In the genomic region with DNA sequence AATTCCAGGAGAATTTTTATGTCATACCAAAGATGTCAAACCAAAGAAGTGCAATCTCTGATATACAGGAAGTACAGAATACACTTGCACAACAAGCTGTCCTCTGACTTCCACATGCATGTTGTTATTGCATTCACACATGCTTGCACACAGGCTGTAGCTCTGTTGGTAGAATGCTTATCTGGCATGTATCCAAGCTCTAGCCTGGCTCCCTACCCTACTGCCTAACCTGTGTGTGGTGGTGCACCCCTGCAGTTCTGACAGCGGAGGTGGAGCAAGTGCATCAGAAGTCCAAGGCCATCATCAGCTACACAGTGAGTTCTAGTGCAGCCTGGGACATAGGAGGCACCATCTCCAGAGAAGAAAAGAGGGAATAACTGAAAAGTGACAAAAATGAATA, we compare ENCODE assay signal across 9 mouse cellular contexts. TPM values are rescaled to one million over a fixed set of nuclear protein-coding genes. Genes with fewer than 3 reads are reported as not detected.
A peak's percentile ranks its signal among the peaks of the same experiment; 100 is the strongest.
DNase-seq lines count a peak whose midpoint lies in the region; ATAC-seq and TF ChIP-seq lines count a peak whose summit lies in the region.
"Had no signal": no experiment of that assay in that cellular context is flagged by ENCODE, and none has a peak within 500 bp of the region (broad histone marks: within the 10 kb centered on the region; RNA-seq: fewer than 3 reads in every experiment).

No protein-coding gene starts in this region.

- TF ChIP-seq CTCF in intestine, postnatal 0 days (IDR thresholded peaks at IDR 0.05; ENCODE audit: low read depth): no peak
- no peak for TF ChIP-seq CTCF in stomach, postnatal 0 days (IDR thresholded peaks at IDR 0.05; ENCODE audit: low read depth)

- peak; percentile 67 for ATAC-seq in intestine, embryonic 15.5 days
- no peak for ATAC-seq in intestine, postnatal 0 days
- ATAC-seq in liver, embryonic 15.5 days (ENCODE audit: insufficient read depth): peak; percentile 31; the same call in 1 of the 2 replicates
- no peak for ATAC-seq in stomach, postnatal 0 days (ENCODE audit: low FRiP score, low TSS enrichment)

- no peaks in the 10 kb centered on the region for H3K36me3 ChIP-seq in intestine, embryonic 15.5 days
- peaks cover 5% of the 10 kb centered on the region for H3K36me3 ChIP-seq in intestine, postnatal 0 days (ENCODE audit: control insufficient read depth, insufficient read depth)
- no peaks in the 10 kb centered on the region; the same call in 1 of the 2 replicates for H3K36me3 ChIP-seq in liver, embryonic 15.5 days (replicated peaks)
- no peaks in the 10 kb centered on the region for H3K36me3 ChIP-seq in stomach, postnatal 0 days (ENCODE audit: control insufficient read depth, insufficient read depth, low read length)

- H3K4me3 ChIP-seq in intestine, embryonic 15.5 days (replicated peaks): no peak overlapping the region
- no peak overlapping the region for H3K4me3 ChIP-seq in intestine, postnatal 0 days (ENCODE audit: low read depth, low read length)
- H3K4me3 ChIP-seq in liver, embryonic 15.5 days (replicated peaks): no peak overlapping the region
- H3K4me3 ChIP-seq in stomach, postnatal 0 days (ENCODE audit: low read depth, low read length): no peak overlapping the region

- no peaks in the 10 kb centered on the region for H3K27me3 ChIP-seq in intestine, embryonic 15.5 days (replicated peaks)
- no peaks in the 10 kb centered on the region for H3K27me3 ChIP-seq in intestine, postnatal 0 days (replicated peaks; ENCODE audit: control insufficient read depth, insufficient read depth, low read length)
- no peaks in the 10 kb centered on the region for H3K27me3 ChIP-seq in liver, embryonic 15.5 days
- no peaks in the 10 kb centered on the region for H3K27me3 ChIP-seq in stomach, postnatal 0 days (ENCODE audit: control insufficient read depth, insufficient read depth, low read length)

- no peak overlapping the region for H3K27ac ChIP-seq in intestine, embryonic 15.5 days
- H3K27ac ChIP-seq in intestine, postnatal 0 days (ENCODE audit: low read depth, low read length): no peak overlapping the region
- H3K27ac ChIP-seq in liver, embryonic 15.5 days (replicated peaks): 0 out of 2 replicates have a peak overlapping the region, but pooled peaks have one; percentile 31
- no peak overlapping the region for H3K27ac ChIP-seq in stomach, postnatal 0 days (replicated peaks)

- 0 out of 2 replicates have a peak, but pooled peaks cover 3% of the 10 kb centered on the region for H3K4me1 ChIP-seq in intestine, embryonic 15.5 days (replicated peaks)
- no peaks in the 10 kb centered on the region for H3K4me1 ChIP-seq in intestine, postnatal 0 days (replicated peaks; ENCODE audit: control insufficient read depth, insufficient read depth, low read length)
- H3K4me1 ChIP-seq in liver, embryonic 15.5 days (replicated peaks): peaks cover 44% of the 10 kb centered on the region
- H3K4me1 ChIP-seq in stomach, postnatal 0 days (replicated peaks; ENCODE audit: control insufficient read depth, insufficient read depth): no peaks in the 10 kb centered on the region

- DNase-seq in NIH3T3 (ENCODE audit: low read depth): peak; percentile 17
- peak; percentile 46 for DNase-seq in cerebellum, adult 9-11 months
- no peak for DNase-seq in yolk sac, embryonic 10.5 days (ENCODE audit: low spot score)
- DNase-seq in stomach, postnatal 0 days (ENCODE audit: low spot score): no peak
- DNase-seq: heart, postnatal 10 days; lung, embryonic 14.5 days had no signal

- WGBS in intestine, embryonic 15.5 days: 86% methylated on average over 1 of the region's 1 CpGs
- WGBS in intestine, postnatal 0 days: 76% methylated on average over 1 of the region's 1 CpGs
- 63% methylated on average over 1 of the region's 1 CpGs for WGBS in liver, embryonic 15.5 days (ENCODE audit: insufficient replicate concordance)
- WGBS in stomach, postnatal 0 days: 88% methylated on average over 1 of the region's 1 CpGs

- H3K9me3 ChIP-seq in intestine, embryonic 15.5 days: no peaks in the 10 kb centered on the region
- H3K9me3 ChIP-seq in intestine, postnatal 0 days (ENCODE audit: control insufficient read depth): no peaks in the 10 kb centered on the region
- no peaks in the 10 kb centered on the region for H3K9me3 ChIP-seq in liver, embryonic 15.5 days (replicated peaks)
- no peaks in the 10 kb centered on the region for H3K9me3 ChIP-seq in stomach, postnatal 0 days (ENCODE audit: control insufficient read depth, low read length)

- no peak overlapping the region for H3K9ac ChIP-seq in intestine, embryonic 15.5 days
- no peak overlapping the region for H3K9ac ChIP-seq in intestine, postnatal 0 days (ENCODE audit: low read depth, low read length)
- H3K9ac ChIP-seq in liver, embryonic 15.5 days: no peak overlapping the region
- no peak overlapping the region for H3K9ac ChIP-seq in stomach, postnatal 0 days (ENCODE audit: low read length)
- H3K9ac ChIP-seq: lung, embryonic 14.5 days had no signal

- H3K4me2 ChIP-seq in intestine, embryonic 15.5 days (replicated peaks): no peak overlapping the region
- H3K4me2 ChIP-seq in intestine, postnatal 0 days (replicated peaks; ENCODE audit: low read depth): no peak overlapping the region
- no peak overlapping the region for H3K4me2 ChIP-seq in liver, embryonic 15.5 days
- no peak overlapping the region for H3K4me2 ChIP-seq in stomach, postnatal 0 days (replicated peaks; ENCODE audit: low read depth)
- H3K4me2 ChIP-seq: lung, embryonic 14.5 days had no signal

- TF ChIP-seq EP300 in stomach, postnatal 0 days (optimal IDR thresholded peaks at IDR 0.05): no peak

RNA-seq across cellular contexts. Expression of gene Ap4s1, which starts 12.0 kb away (rescaled TPM):
- polyA plus RNA-seq in intestine, embryonic 15.5 days (2015; fragmentation: Nextera tagmentation; extraction: Ambion mirVana): 26.9 and 28.0 TPM in 2 replicates
- polyA plus RNA-seq in intestine, postnatal 0 days (2015; fragmentation: Nextera tagmentation; extraction: Ambion mirVana): 24.0 and 25.7 TPM in 2 replicates
- 11.3 and 13.7 TPM in 2 replicates for polyA plus RNA-seq in liver, embryonic 15.5 days (2015; fragmentation: Nextera tagmentation; extraction: Ambion mirVana)
- polyA plus RNA-seq in stomach, postnatal 0 days (2015; fragmentation: Nextera tagmentation; extraction: Ambion mirVana): 28.8 and 30.3 TPM in 2 replicates

RNA-seq across cellular contexts. Expression of gene Strn3, which starts 12.9 kb away (rescaled TPM):
- polyA plus RNA-seq in intestine, embryonic 15.5 days (2015; fragmentation: Nextera tagmentation; extraction: Ambion mirVana): 32.8 TPM in 2 replicates
- polyA plus RNA-seq in intestine, postnatal 0 days (2015; fragmentation: Nextera tagmentation; extraction: Ambion mirVana): 22.2 and 22.9 TPM in 2 replicates
- 13.1 and 13.9 TPM in 2 replicates for polyA plus RNA-seq in liver, embryonic 15.5 days (2015; fragmentation: Nextera tagmentation; extraction: Ambion mirVana)
- 25.7 and 26.0 TPM in 2 replicates for polyA plus RNA-seq in stomach, postnatal 0 days (2015; fragmentation: Nextera tagmentation; extraction: Ambion mirVana)

Comparison
In these comparisons a context has a peak if more than half of its experiments do, and no peak if none do; other contexts are left out.
1. ATAC-seq: peak in intestine, embryonic 15.5 days (single experiment) and liver, embryonic 15.5 days (single experiment); none in intestine, postnatal 0 days (single experiment) and stomach, postnatal 0 days (single experiment).
2. DNase-seq: peak in NIH3T3 (single experiment) and cerebellum, adult 9-11 months (single experiment); none in yolk sac, embryonic 10.5 days (single experiment) and stomach, postnatal 0 days (single experiment).